Mouse (Mus musculus): Measurements from ENCODE around the gene Ankrd2.

GRCm38 (mm10) chr19:41989810-41990209 lies 46.0 kb upstream of the Ankrd2 start:
- no peak for TF ChIP-seq GATA1 (IDR thresholded peaks at IDR 0.05; ENCODE audit: borderline replicate concordance, low read length)
- no peak for TF ChIP-seq FLI1 (IDR thresholded peaks at IDR 0.05; ENCODE audit: low read length)
